Mouse (Mus musculus) kidney, postnatal 4 days (tissue): ENCODE measurements at regions not wholly inside any gene's neighbourhood (a gene's known extent, or its start where the extent isn't known, plus 50 kb on each side); places are given as distances from the start of the nearest gene placed in this dataset.

Experiments
- DNase-seq, 2 experiments: peaks; one replicate each; pipeline ENCODE4 v3.0.0; 2021; ENCODE audit warnings: mixed read lengths in 2 of 2

GRCm38 (mm10) chr14:76302322-76302991 lies 112.3 kb upstream of the Tsc22d1 start:
- DNase-seq = no peak

GRCm38 (mm10) chr14:76307603-76308002 lies 107.2 kb upstream of the Tsc22d1 start:
- no peak for DNase-seq

GRCm38 (mm10) chr14:76308188-76308812 lies 106.5 kb upstream of the Tsc22d1 start:
- no peak for DNase-seq

- no peak for DNase-seq
These were observed 105.2 kb upstream of the Tsc22d1 start for GRCm38 (mm10) chr14:76309606-76310005.

- peak; percentile 40 to 50 for DNase-seq
These were observed 104.5 kb upstream of the Tsc22d1 start for GRCm38 (mm10) chr14:76310278-76310677.

GRCm38 (mm10) chr14:76313424-76314190 lies 101.2 kb upstream of the Tsc22d1 start:
- no peak for DNase-seq

- DNase-seq = peak; percentile 56 to 63
These were observed 96.3 kb upstream of the Tsc22d1 start for GRCm38 (mm10) chr14:76318438-76318837.

GRCm38 (mm10) chr14:76324246-76324645 lies 90.5 kb upstream of the Tsc22d1 start:
- no peak for DNase-seq

GRCm38 (mm10) chr14:76329983-76330382 lies 84.8 kb upstream of the Tsc22d1 start:
- no peak for DNase-seq

GRCm38 (mm10) chr14:76331497-76332335 lies 83.0 kb upstream of the Tsc22d1 start:
- DNase-seq = no peak

GRCm38 (mm10) chr14:76332336-76332703 lies 82.4 kb upstream of the Tsc22d1 start:
- DNase-seq = no peak

- no peak for DNase-seq
These were observed 74.0 kb upstream of the Tsc22d1 start for GRCm38 (mm10) chr14:76340789-76341188.

GRCm38 (mm10) chr14:76341226-76341625 lies 73.5 kb upstream of the Tsc22d1 start:
- no peak for DNase-seq

- no peak for DNase-seq
These were observed 62.9 kb upstream of the Tsc22d1 start for GRCm38 (mm10) chr14:76351856-76352255.

GRCm38 (mm10) chr14:76356161-76356560 lies 58.6 kb upstream of the Tsc22d1 start:
- DNase-seq = no peak

- DNase-seq = no peak
These were observed 54.8 kb upstream of the Tsc22d1 start for GRCm38 (mm10) chr14:76359837-76360410.

- no peak for DNase-seq
These were observed 50.7 kb upstream of the Tsc22d1 start for GRCm38 (mm10) chr14:76364034-76364433.
